Mouse (Mus musculus): Measurements from ENCODE around the gene Nmur1. TPM values are rescaled to one million over a fixed set of nuclear protein-coding genes. Genes with fewer than 3 reads are reported as not detected.

Gene Nmur1
- polyA plus RNA-seq, 1 experiment from 2014 or later = not detected

GRCm38 (mm10) chr1:86438014-86438319, 11.9 kb upstream of the Nmur1 start:
- peaks cover 6% of the 10 kb centered on the region; the same call in 1 of the 2 replicates for H3K27me3 ChIP-seq (ENCODE audit: low read depth, poor library complexity, severe bottlenecking)
- H3K36me3 ChIP-seq = no peaks in the 10 kb centered on the region
- H3K4me3 ChIP-seq = no peak overlapping the region
- H3K9me3 ChIP-seq (replicated peaks) = no peaks in the 10 kb centered on the region
- peak overlapping the region; percentile 99 for H3K27ac ChIP-seq (replicated peaks)
- 78% methylated on average over 6 of the region's 6 CpGs for WGBS
- no peak for DNase-seq (ENCODE audit: low spot score)
- peaks cover 87% of the 10 kb centered on the region for H3K4me1 ChIP-seq

DNA sequence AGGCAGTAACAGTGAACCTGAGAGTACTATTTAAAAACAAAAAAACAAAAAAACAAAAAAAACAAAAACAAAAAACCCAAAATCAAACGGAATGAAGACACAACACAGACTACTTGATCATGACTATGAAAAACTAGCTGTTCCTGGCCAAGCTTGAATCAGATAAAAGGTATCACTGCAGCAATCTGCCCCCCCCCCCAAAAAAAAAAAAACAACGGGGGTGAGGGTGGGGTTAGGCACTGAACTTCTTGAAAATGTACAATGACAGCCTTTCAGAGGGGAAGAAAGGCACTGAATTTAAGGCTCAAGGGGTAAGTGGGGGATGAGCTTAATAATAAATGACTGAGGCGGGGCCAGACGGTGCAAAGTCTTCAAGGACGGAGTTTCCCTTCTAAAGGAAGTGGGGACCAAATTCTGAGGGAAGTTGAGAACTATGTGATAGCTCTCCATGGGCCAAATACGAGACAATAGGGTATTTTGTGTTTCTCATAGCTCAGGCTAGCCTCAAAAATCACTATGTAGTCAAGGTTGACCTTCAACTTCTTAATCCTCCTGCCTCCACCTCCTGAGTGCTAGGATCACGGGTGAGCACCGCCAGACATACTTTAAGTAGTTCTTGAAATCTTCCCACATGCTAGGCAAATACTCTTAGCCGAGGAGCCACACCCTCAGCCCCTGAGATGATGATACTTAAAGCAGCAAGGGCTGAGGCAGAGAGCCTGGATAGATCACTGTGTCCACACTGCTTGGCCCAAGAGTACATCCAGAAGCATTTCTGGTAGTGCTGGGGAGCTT, 11.4 kb upstream of the Nmur1 start:
- Histone ChIP-seq H3K27ac (replicated peaks) (peak overlapping the region; percentile 99), H3K9me3 (replicated peaks) (no peaks in the 10 kb centered on the region), H3K4me3 (no peak overlapping the region), H3K36me3 (no peaks in the 10 kb centered on the region), H3K4me1 (peaks cover 83% of the 10 kb centered on the region), H3K27me3 (ENCODE audit: low read depth, poor library complexity, severe bottlenecking) (peaks cover 6% of the 10 kb centered on the region; the same call in 1 of the 2 replicates)
- 74% methylated on average over 9 of the region's 9 CpGs for WGBS
- DNase-seq (ENCODE audit: low spot score) = no peak

DNA sequence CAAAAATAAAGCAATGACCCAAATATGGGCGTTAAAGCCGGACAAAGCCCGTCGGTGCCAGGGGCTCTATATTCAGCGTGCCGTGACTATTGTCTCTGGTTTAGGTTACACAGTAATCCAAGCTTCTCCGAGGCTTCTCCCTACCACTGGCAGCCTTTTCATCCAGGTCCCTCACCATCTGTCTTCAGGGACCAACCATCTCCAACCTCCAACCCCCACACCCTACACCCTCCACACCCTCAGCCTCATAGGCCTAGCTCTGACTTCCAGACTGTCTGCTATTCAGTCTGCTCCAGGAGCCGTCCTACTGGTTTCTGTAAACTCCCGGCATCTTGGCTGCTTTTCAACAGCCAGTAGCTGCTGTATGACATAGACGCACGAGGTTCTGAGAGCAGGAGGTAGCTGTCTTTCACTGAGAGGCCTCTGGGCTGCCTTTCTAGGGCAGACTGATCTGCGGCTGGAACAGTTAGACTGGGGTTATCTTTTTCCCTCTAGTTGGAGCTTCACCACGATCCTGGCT, 9.3 kb upstream of the Nmur1 start:
- Histone ChIP-seq H3K27ac (replicated peaks) (peak overlapping the region; percentile 99), H3K9me3 (replicated peaks) (no peaks in the 10 kb centered on the region), H3K36me3 (no peaks in the 10 kb centered on the region), H3K27me3 (ENCODE audit: low read depth, poor library complexity, severe bottlenecking) (peaks cover 6% of the 10 kb centered on the region; the same call in 1 of the 2 replicates), H3K4me3 (peak overlapping the region; percentile 57), H3K4me1 (peaks cover 62% of the 10 kb centered on the region)
- WGBS = 32% methylated on average over 13 of the region's 13 CpGs
- DNase-seq (ENCODE audit: low spot score) = peak; percentile 57

GRCm38 (mm10) chr1:86434439-86435201, 8.6 kb upstream of the Nmur1 start:
- WGBS = 4% methylated on average over 46 of the region's 46 CpGs
- Histone ChIP-seq H3K4me1 (peaks cover 60% of the 10 kb centered on the region), H3K27ac (replicated peaks) (peak overlapping the region; percentile 99), H3K27me3 (ENCODE audit: low read depth, poor library complexity, severe bottlenecking) (peaks cover 3% of the 10 kb centered on the region; the same call in 1 of the 2 replicates), H3K9me3 (replicated peaks) (no peaks in the 10 kb centered on the region), H3K36me3 (no peaks in the 10 kb centered on the region), H3K4me3 (peak overlapping the region; percentile 57)
- DNase-seq (ENCODE audit: low spot score) = peak; percentile 100

DNA sequence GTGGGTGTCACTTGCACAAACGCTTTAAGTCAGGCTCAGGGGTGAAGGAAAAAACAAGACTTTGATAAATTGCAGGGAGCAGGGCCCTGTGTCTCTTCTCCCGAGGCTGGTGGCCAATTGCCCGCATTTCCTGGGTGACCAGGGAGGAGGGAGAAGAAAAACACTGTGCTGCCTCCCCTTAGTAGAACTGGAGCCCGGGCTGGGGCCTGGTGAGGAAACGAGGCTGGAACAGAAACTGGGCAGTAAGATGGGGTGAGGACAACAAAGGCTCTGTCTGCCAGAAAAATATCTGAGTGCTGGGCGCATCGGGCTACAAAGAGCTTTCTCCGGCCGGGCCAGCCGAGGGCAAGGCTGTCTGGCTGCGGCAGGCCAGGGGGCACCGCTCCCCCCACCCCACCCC, 8.0 kb upstream of the Nmur1 start:
- DNase-seq (ENCODE audit: low spot score) = no peak
- Histone ChIP-seq H3K27ac (replicated peaks) (peak overlapping the region; percentile 99), H3K4me1 (peaks cover 60% of the 10 kb centered on the region), H3K4me3 (peak overlapping the region; percentile 57), H3K27me3 (ENCODE audit: low read depth, poor library complexity, severe bottlenecking) (no peaks in the 10 kb centered on the region; the same call in 1 of the 2 replicates), H3K36me3 (no peaks in the 10 kb centered on the region), H3K9me3 (replicated peaks) (no peaks in the 10 kb centered on the region)
- 2% methylated on average over 12 of the region's 12 CpGs for WGBS

DNA sequence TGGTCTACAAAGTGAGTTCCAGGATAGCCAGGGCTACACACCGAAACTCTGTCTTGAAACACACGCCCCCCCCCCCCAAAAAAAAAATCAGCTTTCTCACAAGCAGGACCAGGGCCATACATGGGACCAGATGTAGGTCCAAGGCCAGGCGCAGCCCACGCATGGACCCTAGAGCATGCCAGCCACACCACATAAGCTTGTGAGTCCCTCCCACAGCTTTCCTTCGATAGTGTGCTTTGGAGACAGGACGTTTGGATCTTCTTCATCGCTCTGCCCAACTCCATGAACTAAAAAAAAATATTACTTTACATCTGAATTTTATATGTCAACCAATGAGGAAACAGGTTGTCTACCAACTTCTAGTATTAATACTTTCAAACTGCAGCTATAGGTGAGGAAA, 7.3 kb upstream of the Nmur1 start:
- H3K4me3 ChIP-seq = peak overlapping the region; percentile 57
- H3K36me3 ChIP-seq = no peaks in the 10 kb centered on the region
- 79% methylated on average over 7 of the region's 7 CpGs for WGBS
- no peak for DNase-seq (ENCODE audit: low spot score)
- H3K27ac ChIP-seq (replicated peaks) = peak overlapping the region; percentile 99
- H3K4me1 ChIP-seq = peaks cover 58% of the 10 kb centered on the region
- H3K27me3 ChIP-seq (ENCODE audit: low read depth, poor library complexity, severe bottlenecking) = no peaks in the 10 kb centered on the region
- no peaks in the 10 kb centered on the region for H3K9me3 ChIP-seq (replicated peaks)

- H3K9me3 ChIP-seq (replicated peaks) = no peaks in the 10 kb centered on the region
- H3K4me1 ChIP-seq = peaks cover 52% of the 10 kb centered on the region
- H3K27ac ChIP-seq (replicated peaks) = peak overlapping the region; percentile 99
- H3K4me3 ChIP-seq = no peak overlapping the region
- 90% methylated on average over 4 of the region's 4 CpGs for WGBS
- no peaks in the 10 kb centered on the region for H3K27me3 ChIP-seq (ENCODE audit: low read depth, poor library complexity, severe bottlenecking)
- DNase-seq (ENCODE audit: low spot score) = no peak
- no peaks in the 10 kb centered on the region for H3K36me3 ChIP-seq
Observed at GRCm38 (mm10) chr1:86432778-86433177, 6.8 kb upstream of the Nmur1 start.

- Histone ChIP-seq H3K4me1 (peaks cover 36% of the 10 kb centered on the region), H3K4me3 (no peak overlapping the region), H3K27ac (replicated peaks) (no peak overlapping the region), H3K36me3 (no peaks in the 10 kb centered on the region), H3K9me3 (replicated peaks) (no peaks in the 10 kb centered on the region), H3K27me3 (ENCODE audit: low read depth, poor library complexity, severe bottlenecking) (no peaks in the 10 kb centered on the region)
- WGBS = 43% methylated on average over 2 of the region's 2 CpGs
- peak; percentile 77 for DNase-seq (ENCODE audit: low spot score)
Observed at GRCm38 (mm10) chr1:86430056-86430455, 4.0 kb upstream of the Nmur1 start.

DNA sequence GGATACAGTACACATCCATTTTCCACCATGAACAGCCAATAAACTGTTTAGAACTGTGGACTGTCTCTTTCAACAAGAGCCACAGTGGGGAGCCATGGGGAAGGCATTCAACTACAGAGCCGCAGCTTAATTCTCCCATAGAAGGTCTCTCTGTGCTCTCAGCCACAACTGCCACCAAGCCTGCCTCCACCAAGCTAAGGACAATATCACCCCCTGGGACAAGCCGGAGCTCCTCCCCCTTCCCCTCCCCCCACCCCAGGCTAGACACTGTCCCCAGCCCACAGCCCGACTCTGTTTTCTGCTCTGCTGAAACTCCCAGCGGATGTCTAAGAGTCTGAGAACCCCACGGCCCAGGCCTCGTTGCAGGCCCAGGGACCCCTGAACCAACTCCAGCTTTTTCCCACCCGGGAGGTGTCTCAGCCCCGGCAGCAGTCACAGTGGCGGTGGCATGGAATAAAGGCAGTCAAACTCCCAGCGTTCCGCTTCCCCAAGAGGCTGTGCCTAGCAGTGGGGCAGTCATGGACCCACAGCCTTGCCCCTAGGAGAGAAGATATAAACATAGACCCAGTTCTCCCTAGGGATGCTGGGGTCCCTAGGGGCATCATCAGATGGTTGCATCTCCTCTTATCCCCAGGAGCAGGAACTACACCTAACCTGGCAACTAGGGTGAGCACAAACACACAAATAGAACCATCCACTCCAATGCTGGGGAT, 1.0 kb downstream of the Nmur1 start:
- H3K9me3 ChIP-seq (replicated peaks) = no peaks in the 10 kb centered on the region
- H3K36me3 ChIP-seq = no peaks in the 10 kb centered on the region
- peak; percentile 60 for DNase-seq (ENCODE audit: low spot score)
- 15% methylated on average over 11 of the region's 11 CpGs for WGBS
- H3K4me1 ChIP-seq = peaks cover 36% of the 10 kb centered on the region
- H3K4me3 ChIP-seq = peak overlapping the region; percentile 37
- peak overlapping the region; percentile 89 for H3K27ac ChIP-seq (replicated peaks)
- H3K27me3 ChIP-seq (ENCODE audit: low read depth, poor library complexity, severe bottlenecking) = no peaks in the 10 kb centered on the region

- no peak overlapping the region for H3K4me3 ChIP-seq
- H3K27me3 ChIP-seq (ENCODE audit: low read depth, poor library complexity, severe bottlenecking) = no peaks in the 10 kb centered on the region
- 77% methylated on average over 1 of the region's 1 CpGs for WGBS
- H3K36me3 ChIP-seq = no peaks in the 10 kb centered on the region
- H3K27ac ChIP-seq (replicated peaks) = peak overlapping the region; percentile 89
- H3K4me1 ChIP-seq = peaks cover 31% of the 10 kb centered on the region
- no peaks in the 10 kb centered on the region for H3K9me3 ChIP-seq (replicated peaks)
- no peak for DNase-seq (ENCODE audit: low spot score)
Observed at GRCm38 (mm10) chr1:86424336-86424735, 1.7 kb downstream of the Nmur1 start.

- no peak for DNase-seq (ENCODE audit: low spot score)
- Histone ChIP-seq H3K27me3 (ENCODE audit: low read depth, poor library complexity, severe bottlenecking) (no peaks in the 10 kb centered on the region), H3K4me3 (no peak overlapping the region), H3K4me1 (peaks cover 31% of the 10 kb centered on the region), H3K27ac (replicated peaks) (peak overlapping the region; percentile 89; the same call in 1 of the 2 replicates), H3K36me3 (no peaks in the 10 kb centered on the region), H3K9me3 (replicated peaks) (no peaks in the 10 kb centered on the region)
- WGBS = 80% methylated on average over 5 of the region's 5 CpGs
Observed at GRCm38 (mm10) chr1:86423879-86424278, 2.1 kb downstream of the Nmur1 start.

DNA sequence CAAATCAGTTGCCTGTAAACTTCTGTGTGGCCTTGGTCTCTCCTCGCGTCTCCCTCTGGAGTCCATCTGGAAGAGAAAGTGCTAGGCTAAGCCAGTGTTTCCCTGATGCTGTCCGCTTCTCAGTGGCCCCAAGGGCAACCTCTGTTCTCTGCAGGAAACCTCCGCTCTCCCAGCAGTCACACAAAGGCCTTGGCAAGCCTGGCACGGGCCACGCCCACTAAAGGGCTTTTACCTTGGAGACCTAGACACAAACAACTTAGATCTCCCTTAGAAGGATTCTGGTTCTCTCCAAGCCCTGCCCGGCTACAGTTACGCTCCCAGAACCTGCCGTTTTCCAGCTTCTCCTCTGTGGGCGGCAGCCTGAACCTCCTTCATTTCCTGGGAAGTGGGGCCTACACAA, 5.0 kb downstream of the Nmur1 start:
- no peaks in the 10 kb centered on the region for H3K9me3 ChIP-seq (replicated peaks)
- peaks cover 36% of the 10 kb centered on the region for H3K4me1 ChIP-seq
- DNase-seq (ENCODE audit: low spot score) = no peak
- 25% methylated on average over 10 of the region's 10 CpGs for WGBS
- H3K4me3 ChIP-seq = no peak overlapping the region
- H3K27ac ChIP-seq (replicated peaks) = peak overlapping the region; percentile 69
- H3K27me3 ChIP-seq (ENCODE audit: low read depth, poor library complexity, severe bottlenecking) = no peaks in the 10 kb centered on the region
- H3K36me3 ChIP-seq = no peaks in the 10 kb centered on the region
